Mouse (Mus musculus) c-Kit-positive CD71-negative TER-119-negative erythroid progenitor cells, embryonic 14.5 days (primary cell): Measurements from ENCODE around the gene Gm13304.
"Not testable (repeated sequence)": the region's sequence is repeated elsewhere in the genome, so short reads cannot be mapped to it uniquely, and the experiment has no call there.

ENCODE experiments used
- DNase-seq: peaks from one replicate; pipeline ENCODE4 v3.0.0-alpha.2; 2013; ENCODE audit warnings: low read depth

Gm13304 gene

DNA sequence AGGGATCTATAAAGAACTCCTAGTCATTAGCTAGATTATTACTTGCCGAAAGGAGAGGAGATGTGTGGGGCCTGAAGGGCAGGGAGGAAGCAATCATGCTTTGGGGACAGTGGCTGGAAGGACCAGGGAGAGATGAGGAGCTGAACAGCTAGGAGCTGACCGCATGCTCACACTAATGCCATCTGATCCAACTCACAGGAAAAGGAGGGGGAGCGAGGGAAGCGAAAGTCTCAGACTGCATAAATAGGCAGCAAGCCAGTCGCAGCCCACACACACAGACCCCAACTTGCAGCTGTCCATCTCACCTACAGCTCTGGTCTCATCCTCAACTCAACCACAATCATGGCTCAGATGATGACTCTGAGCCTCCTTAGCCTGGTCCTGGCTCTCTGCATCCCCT, at the start of gene Gm13304:
Gene Gm13304, plus strand, starts transcription at position 301 of the 400 bp plus-strand sequence.
- not testable (repeated sequence) for DNase-seq

DNA sequence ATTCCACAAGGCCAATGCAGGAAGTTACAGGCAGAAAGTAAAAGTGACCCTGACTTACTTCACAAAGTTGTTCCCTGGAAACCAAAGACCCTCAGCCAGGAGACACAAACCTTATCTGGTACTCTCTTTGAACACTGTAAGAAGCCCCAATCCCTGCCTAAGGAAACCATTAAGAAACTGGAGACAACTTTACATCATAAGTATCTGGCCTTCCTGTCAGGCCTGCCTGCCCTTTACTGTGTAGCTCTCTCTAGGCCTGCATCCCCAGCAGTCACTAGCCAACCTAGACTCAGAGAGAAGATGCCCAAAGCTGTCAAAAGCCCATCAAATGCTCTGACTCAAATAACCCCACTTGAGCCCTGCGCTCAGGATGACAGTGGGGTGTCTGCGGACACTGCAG, 23.7 kb upstream of the Gm13304 start, which contains the start of gene Gm3893:
Gene Gm3893, plus strand, starts transcription at position 301 of the 400 bp plus-strand sequence.
- DNase-seq = not testable (repeated sequence)

DNA sequence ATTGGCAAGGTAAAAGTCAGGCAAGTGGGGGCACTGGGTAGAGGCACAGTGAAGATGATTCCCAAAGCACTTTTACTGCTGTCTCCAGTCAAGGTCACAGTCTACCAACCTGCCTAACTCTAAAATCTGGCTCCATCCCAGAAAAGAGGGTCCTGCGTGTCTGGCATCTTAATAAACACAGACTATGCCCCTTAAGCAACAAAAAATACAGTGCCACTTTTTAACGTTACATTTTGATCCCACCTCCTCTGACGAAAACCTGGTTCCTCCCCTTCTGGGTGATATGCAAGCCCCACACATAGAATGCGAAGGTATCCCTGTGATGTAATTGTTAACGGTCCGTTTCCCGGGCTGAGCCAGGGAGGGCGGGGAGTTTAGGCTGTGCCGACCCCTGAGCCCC, 38.5 kb downstream of the Gm13304 start, which contains the start of gene Gm13306:
Gene Gm13306, plus strand, starts transcription at position 301 of the 400 bp plus-strand sequence.
- DNase-seq = not testable (repeated sequence)
